ENCODE assay signal across 17 mouse cellular contexts in genomic region chr16:8581661-8582239, GRCm38 (mm10). TPM values are rescaled to one million over a fixed set of nuclear protein-coding genes. Genes with fewer than 3 reads are reported as not detected.
A peak's percentile ranks its signal among the peaks of the same experiment; 100 is the strongest.
DNase-seq lines count a peak whose midpoint lies in the region; ATAC-seq and TF ChIP-seq lines count a peak whose summit lies in the region.
"Had no signal": no experiment of that assay in that cellular context is flagged by ENCODE, and none has a peak within 500 bp of the region (broad histone marks: within the 10 kb centered on the region; RNA-seq: fewer than 3 reads in every experiment).

No protein-coding gene starts in this region.

- no peak overlapping the region for H3K4me3 ChIP-seq in intestine, postnatal 0 days (ENCODE audit: low read depth, low read length)
- H3K4me3 ChIP-seq in intestine, embryonic 15.5 days (replicated peaks), result no peak overlapping the region
- H3K4me3 ChIP-seq in lung, postnatal 0 days (ENCODE audit: low read depth, low read length), result no peak overlapping the region
- no peak overlapping the region for H3K4me3 ChIP-seq in limb, embryonic 10.5 days
- H3K4me3 ChIP-seq: embryonic facial prominence, embryonic 10.5 days; hindbrain, embryonic 13.5 days; liver, embryonic 15.5 days had no signal

- DNase-seq in lung, postnatal 0 days (ENCODE audit: low spot score), result no peak
- DNase-seq in lung, postnatal 14 days, result no peak
- DNase-seq in R1 (ENCODE audit: low read depth, low spot score), result peak; percentile 72
- peak; percentile 0 for DNase-seq in limb, embryonic 10.5 days (ENCODE audit: low spot score)
- DNase-seq in adrenal gland, postnatal 25 days, result no peak
- DNase-seq: cerebellum, adult 9-10 months; gastrocnemius, postnatal 10 days; kidney, adult 11 months; left cerebral cortex, postnatal 4 days; lung, postnatal 36 days; right cerebral cortex, postnatal 25 days; thymus, adult 2 months had no signal

- no peaks in the 10 kb centered on the region for H3K9me3 ChIP-seq in intestine, postnatal 0 days (ENCODE audit: control insufficient read depth)
- peaks cover 4% of the 10 kb centered on the region; the same call in 1 of the 2 replicates for H3K9me3 ChIP-seq in intestine, embryonic 15.5 days
- no peaks in the 10 kb centered on the region for H3K9me3 ChIP-seq in lung, postnatal 0 days (ENCODE audit: low read length)
- no peaks in the 10 kb centered on the region for H3K9me3 ChIP-seq in limb, embryonic 10.5 days (replicated peaks)
- H3K9me3 ChIP-seq: embryonic facial prominence, embryonic 10.5 days; hindbrain, embryonic 13.5 days; liver, embryonic 15.5 days had no signal

- H3K36me3 ChIP-seq in intestine, postnatal 0 days (ENCODE audit: control insufficient read depth, insufficient read depth), result peaks cover 57% of the 10 kb centered on the region
- peaks cover 18% of the 10 kb centered on the region for H3K36me3 ChIP-seq in intestine, embryonic 15.5 days
- H3K36me3 ChIP-seq in lung, postnatal 0 days (ENCODE audit: insufficient read depth, low read length), result no peaks in the 10 kb centered on the region
- H3K36me3 ChIP-seq in limb, embryonic 10.5 days, result peaks cover 7% of the 10 kb centered on the region; the same call in 1 of the 2 replicates

- H3K4me1 ChIP-seq in intestine, postnatal 0 days (replicated peaks; ENCODE audit: control insufficient read depth, insufficient read depth, low read length), result no peaks in the 10 kb centered on the region
- H3K4me1 ChIP-seq in intestine, embryonic 15.5 days (replicated peaks), result no peaks in the 10 kb centered on the region
- no peaks in the 10 kb centered on the region for H3K4me1 ChIP-seq in lung, postnatal 0 days (ENCODE audit: insufficient read depth, low read depth, low read length)
- H3K4me1 ChIP-seq in limb, embryonic 10.5 days, result peaks cover 7% of the 10 kb centered on the region; the same call in 1 of the 2 replicates
- H3K4me1 ChIP-seq: embryonic facial prominence, embryonic 10.5 days had no signal

- no peak for ATAC-seq in intestine, postnatal 0 days
- no peak for ATAC-seq in intestine, embryonic 15.5 days
- no peak for ATAC-seq in lung, postnatal 0 days

- TF ChIP-seq EP300 in lung, postnatal 0 days (IDR thresholded peaks at IDR 0.05), result no peak

- 95% methylated on average over 6 of the region's 6 CpGs for WGBS in intestine, postnatal 0 days
- WGBS in intestine, embryonic 15.5 days, result 86% methylated on average over 6 of the region's 6 CpGs
- 87% methylated on average over 6 of the region's 6 CpGs for WGBS in lung, postnatal 0 days
- WGBS in limb, embryonic 10.5 days, result 87% methylated on average over 6 of the region's 6 CpGs

- no peaks in the 10 kb centered on the region for H3K27me3 ChIP-seq in intestine, postnatal 0 days (replicated peaks; ENCODE audit: control insufficient read depth, insufficient read depth, low read length)
- no peaks in the 10 kb centered on the region for H3K27me3 ChIP-seq in intestine, embryonic 15.5 days (replicated peaks)
- H3K27me3 ChIP-seq in lung, postnatal 0 days (replicated peaks; ENCODE audit: insufficient read depth, low read length), result no peaks in the 10 kb centered on the region
- H3K27me3 ChIP-seq in limb, embryonic 10.5 days (ENCODE audit: low read depth, poor library complexity, severe bottlenecking), result no peaks in the 10 kb centered on the region
- H3K27me3 ChIP-seq: hindbrain, embryonic 13.5 days; liver, embryonic 15.5 days had no signal

- H3K27ac ChIP-seq in intestine, postnatal 0 days (ENCODE audit: low read depth, low read length), result no peak overlapping the region
- no peak overlapping the region for H3K27ac ChIP-seq in intestine, embryonic 15.5 days
- no peak overlapping the region for H3K27ac ChIP-seq in lung, postnatal 0 days (ENCODE audit: low read length)
- no peak overlapping the region for H3K27ac ChIP-seq in limb, embryonic 10.5 days
- H3K27ac ChIP-seq: embryonic facial prominence, embryonic 10.5 days; hindbrain, embryonic 13.5 days; liver, embryonic 15.5 days had no signal

- TF ChIP-seq CTCF in intestine, postnatal 0 days (IDR thresholded peaks at IDR 0.05; ENCODE audit: low read depth), result peak; percentile 39
- 0 out of 2 replicates have a peak, but pooled peaks have one; percentile 8 for TF ChIP-seq CTCF in lung, postnatal 0 days (IDR thresholded peaks at IDR 0.05)

- no peak overlapping the region for H3K9ac ChIP-seq in intestine, postnatal 0 days (ENCODE audit: low read depth, low read length)
- no peak overlapping the region for H3K9ac ChIP-seq in intestine, embryonic 15.5 days
- H3K9ac ChIP-seq in lung, postnatal 0 days (replicated peaks; ENCODE audit: low read depth), result no peak overlapping the region
- H3K9ac ChIP-seq: hindbrain, embryonic 13.5 days; liver, embryonic 15.5 days had no signal

- H3K4me2 ChIP-seq in intestine, postnatal 0 days (replicated peaks; ENCODE audit: low read depth), result no peak overlapping the region
- no peak overlapping the region for H3K4me2 ChIP-seq in intestine, embryonic 15.5 days (replicated peaks)
- H3K4me2 ChIP-seq in lung, postnatal 0 days (replicated peaks; ENCODE audit: low read depth, low read length), result no peak overlapping the region
- H3K4me2 ChIP-seq: hindbrain, embryonic 13.5 days; liver, embryonic 15.5 days had no signal

RNA-seq across cellular contexts. Expression of gene Pmm2, which starts 55.7 kb away (rescaled TPM):
- polyA plus RNA-seq in intestine, postnatal 0 days (2015; fragmentation: Nextera tagmentation; extraction: Ambion mirVana), result 116 and 120 TPM in 2 replicates
- polyA plus RNA-seq in intestine, embryonic 15.5 days (2015; fragmentation: Nextera tagmentation; extraction: Ambion mirVana), result 92.0 and 98.9 TPM in 2 replicates
- 38.0 and 40.2 TPM in 2 replicates for polyA plus RNA-seq in lung, postnatal 0 days (2015; fragmentation: Nextera tagmentation; extraction: Ambion mirVana)
- 54.6 and 61.2 TPM in 2 replicates for polyA plus RNA-seq in limb, embryonic 10.5 days (2016; fragmentation: Nextera tagmentation; extraction: Ambion mirVana)
- total RNA-seq in adrenal gland, postnatal 25 days (2021), result 64.6 and 66.8 TPM in 2 replicates

RNA-seq across cellular contexts. Expression of gene Tmem186, which starts 55.8 kb away (rescaled TPM):
- polyA plus RNA-seq in intestine, postnatal 0 days (2015; fragmentation: Nextera tagmentation; extraction: Ambion mirVana), result 9.1 and 9.8 TPM in 2 replicates
- 22.0 and 22.2 TPM in 2 replicates for polyA plus RNA-seq in intestine, embryonic 15.5 days (2015; fragmentation: Nextera tagmentation; extraction: Ambion mirVana)
- 8.2 and 8.7 TPM in 2 replicates for polyA plus RNA-seq in lung, postnatal 0 days (2015; fragmentation: Nextera tagmentation; extraction: Ambion mirVana)
- 22.9 and 26.0 TPM in 2 replicates for polyA plus RNA-seq in limb, embryonic 10.5 days (2016; fragmentation: Nextera tagmentation; extraction: Ambion mirVana)
- 22.7 and 23.9 TPM in 2 replicates for total RNA-seq in adrenal gland, postnatal 25 days (2021)

Comparison
In these comparisons a context has a peak if more than half of its experiments do, and no peak if none do; other contexts are left out.
1. DNase-seq: peak in R1 (single experiment) and limb, embryonic 10.5 days (single experiment); none in lung, postnatal 0 days (single experiment), lung, postnatal 14 days (single experiment) and adrenal gland, postnatal 25 days (single experiment).